Mouse (Mus musculus) brain, embryonic 14.5 days (tissue): Measurements from ENCODE around the gene Lrrc19. TPM values are rescaled to one million over a fixed set of nuclear protein-coding genes. Genes with fewer than 3 reads are reported as not detected.

Source experiments
- DNase-seq: peaks from one replicate; pipeline ENCODE4 v3.0.0-alpha.2; 2011; ENCODE audit warnings: low read depth
- CTCF ChIP-seq: fragments of 200-500 bp; IDR thresholded peaks from 2 replicates; pipeline ENCODE4 v1.5.1; 2012; ENCODE audit warnings: inconsistent platforms, mild to moderate bottlenecking, moderate library complexity, borderline replicate concordance; ENCODE audit not compliant: insufficient read depth, insufficient read length; ENCODE audit errors: extremely low read depth
- POLR2A ChIP-seq: fragments of 200-500 bp; IDR thresholded peaks from 2 replicates; pipeline ENCODE4 v1.6.1; 2012; ENCODE audit warnings: mild to moderate bottlenecking, inconsistent platforms, borderline replicate concordance; ENCODE audit not compliant: poor library complexity, insufficient read depth, insufficient read length, severe bottlenecking; ENCODE audit errors: extremely low read depth
- polyA plus RNA-seq: library from polyadenylated mRNA; depleted of rRNA; stranded (reverse); fragments of >200 nt; gene quantifications from 2 replicates; pipeline ENCODE4 v1.2.3, GENCODE M21; 2012; rRNA removed

Gene Lrrc19
- polyA plus RNA-seq, 1 experiment, result not detected

- peak; percentile 99 for DNase-seq
- TF ChIP-seq POLR2A (peak; percentile 46; the same call in 1 of the 2 replicates), CTCF (no peak)
Measured at GRCm38 (mm10) chr4:94613972-94614626, 35.8 kb downstream of the Lrrc19 start, which contains the start of gene Ift74. Gene Ift74 (plus strand): TSS chr4:94614491.

- no peak for DNase-seq
- TF ChIP-seq POLR2A, result no peak
- no peak for TF ChIP-seq CTCF
Measured at GRCm38 (mm10) chr4:94610339-94610738, 39.6 kb downstream of the Lrrc19 start.

GRCm38 (mm10) chr4:94605591-94605990 is 44.4 kb downstream of the Lrrc19 start:
- DNase-seq, result no peak
- TF ChIP-seq CTCF (no peak), POLR2A (no peak)

- no peak for DNase-seq
- TF ChIP-seq POLR2A (no peak), CTCF (no peak)
Measured at GRCm38 (mm10) chr4:94604452-94605019, 45.4 kb downstream of the Lrrc19 start.

- peak; percentile 98 for DNase-seq
- TF ChIP-seq CTCF, result no peak
- peak; percentile 89 for TF ChIP-seq POLR2A
Measured at GRCm38 (mm10) chr4:94603031-94603629, 46.8 kb downstream of the Lrrc19 start, which contains the start of gene Plaa. Gene Plaa (minus strand): TSS chr4:94603244.

- no peak for TF ChIP-seq POLR2A
- no peak for DNase-seq
Measured at GRCm38 (mm10) chr4:94602496-94603030, 47.4 kb downstream of the Lrrc19 start.

- TF ChIP-seq CTCF (no peak), POLR2A (no peak)
- no peak for DNase-seq
Measured at GRCm38 (mm10) chr4:94601395-94601794, 48.5 kb downstream of the Lrrc19 start.

GRCm38 (mm10) chr4:94592709-94593108 is 57.2 kb downstream of the Lrrc19 start:
- no peak for DNase-seq
- TF ChIP-seq POLR2A (no peak), CTCF (no peak)

GRCm38 (mm10) chr4:94591765-94592381 is 58.1 kb downstream of the Lrrc19 start:
- no peak for TF ChIP-seq POLR2A
- no peak for DNase-seq

Other genes with a start within 250 kb of the Lrrc19 start
- 0.16 and 0.21 TPM in 2 replicates for gene Gm10306, start 93.6 kb downstream of the Lrrc19 start, polyA plus RNA-seq
- gene Caap1, start 93.3 kb downstream of the Lrrc19 start, polyA plus RNA-seq, result 14.7 and 15.0 TPM in 2 replicates
- gene Plaa, start 46.9 kb downstream of the Lrrc19 start, polyA plus RNA-seq, result 49.7 and 54.8 TPM in 2 replicates
- gene Ift74, start 35.7 kb downstream of the Lrrc19 start, polyA plus RNA-seq, result 13.1 and 17.1 TPM in 2 replicates
- 5.4 and 8.7 TPM in 2 replicates for gene Tek, start 89.1 kb upstream of the Lrrc19 start, polyA plus RNA-seq